8 mouse cellular contexts compared by ENCODE assay signal in genomic region chr12:38779186-38779777, GRCm38 (mm10). TPM values are rescaled to one million over a fixed set of nuclear protein-coding genes. Genes with fewer than 3 reads are reported as not detected.
DNase-seq lines count a peak whose midpoint lies in the region; ATAC-seq and TF ChIP-seq lines count a peak whose summit lies in the region.

TSS of gene Etv1 (plus strand) at chr12:38779380.

- H3K4me3 ChIP-seq in embryonic facial prominence, embryonic 10.5 days, result peak within 1 kb of the TSS; percentile 71
- H3K4me3 ChIP-seq in heart, embryonic 10.5 days, result peak within 1 kb of the TSS; percentile 71
- peak within 1 kb of the TSS; percentile 61 for H3K4me3 ChIP-seq in liver, embryonic 11.5 days (ENCODE audit: low read depth, low read length)
- peak within 1 kb of the TSS; percentile 57 for H3K4me3 ChIP-seq in midbrain, postnatal 0 days (ENCODE audit: low read depth, low read length)
- H3K4me3 ChIP-seq in stomach, embryonic 15.5 days (replicated peaks), result peak within 1 kb of the TSS; percentile 60

- H3K27me3 ChIP-seq in embryonic facial prominence, embryonic 10.5 days (replicated peaks; ENCODE audit: low read depth, poor library complexity, severe bottlenecking), result no peaks in the 10 kb centered on the region
- no peaks in the 10 kb centered on the region for H3K27me3 ChIP-seq in heart, embryonic 10.5 days (ENCODE audit: insufficient read depth, poor library complexity, severe bottlenecking)
- H3K27me3 ChIP-seq in liver, embryonic 11.5 days (replicated peaks; ENCODE audit: control insufficient read depth, insufficient read depth, low read length), result no peaks in the 10 kb centered on the region
- no peaks in the 10 kb centered on the region for H3K27me3 ChIP-seq in midbrain, postnatal 0 days (ENCODE audit: insufficient read depth, low read length)
- no peaks in the 10 kb centered on the region for H3K27me3 ChIP-seq in stomach, embryonic 15.5 days (replicated peaks)

- peak; percentile 4 to 32 for DNase-seq in urinary bladder, adult 18-20 months (ENCODE audit: low spot score in 2 of 2)
- DNase-seq in urinary bladder, postnatal 10 days (ENCODE audit: low spot score), result no peak
- peak; percentile 82 for DNase-seq in embryonic facial prominence, embryonic 10.5 days (ENCODE audit: low spot score)
- peak; percentile 88 for DNase-seq in heart, embryonic 10.5 days (ENCODE audit: low spot score)
- DNase-seq in kidney, adult 9 months, result peak; percentile 33
- DNase-seq in liver, embryonic 11.5 days (ENCODE audit: low spot score), result peak; percentile 57
- DNase-seq in midbrain, postnatal 0 days (ENCODE audit: low spot score), result peak; percentile 63

- H3K27ac ChIP-seq in embryonic facial prominence, embryonic 10.5 days (replicated peaks), result peak within 1 kb of the TSS; percentile 95
- H3K27ac ChIP-seq in heart, embryonic 10.5 days, result peak within 1 kb of the TSS; percentile 89
- H3K27ac ChIP-seq in liver, embryonic 11.5 days (ENCODE audit: low read depth, low read length), result peak within 1 kb of the TSS; percentile 69
- peak within 1 kb of the TSS; percentile 72 for H3K27ac ChIP-seq in midbrain, postnatal 0 days (ENCODE audit: low read depth, low read length)
- H3K27ac ChIP-seq in stomach, embryonic 15.5 days, result peak within 1 kb of the TSS; percentile 95

- no peaks in the 10 kb centered on the region for H3K36me3 ChIP-seq in embryonic facial prominence, embryonic 10.5 days (replicated peaks)
- H3K36me3 ChIP-seq in heart, embryonic 10.5 days, result no peaks in the 10 kb centered on the region
- H3K36me3 ChIP-seq in liver, embryonic 11.5 days (ENCODE audit: control insufficient read depth, insufficient read depth, low read length), result no peaks in the 10 kb centered on the region
- H3K36me3 ChIP-seq in midbrain, postnatal 0 days (ENCODE audit: insufficient read depth, low read length), result no peaks in the 10 kb centered on the region
- no peaks in the 10 kb centered on the region for H3K36me3 ChIP-seq in stomach, embryonic 15.5 days

- under 1% methylated on average over 20 of the region's 20 CpGs for WGBS in embryonic facial prominence, embryonic 10.5 days
- under 1% methylated on average over 20 of the region's 20 CpGs for WGBS in heart, embryonic 10.5 days
- WGBS in liver, embryonic 11.5 days, result under 1% methylated on average over 20 of the region's 20 CpGs
- WGBS in midbrain, postnatal 0 days, result under 1% methylated on average over 20 of the region's 20 CpGs
- WGBS in stomach, embryonic 15.5 days, result under 1% methylated on average over 20 of the region's 20 CpGs

- no peaks in the 10 kb centered on the region for H3K9me3 ChIP-seq in embryonic facial prominence, embryonic 10.5 days
- no peaks in the 10 kb centered on the region for H3K9me3 ChIP-seq in heart, embryonic 10.5 days
- no peaks in the 10 kb centered on the region for H3K9me3 ChIP-seq in liver, embryonic 11.5 days (ENCODE audit: control insufficient read depth, low read length)
- no peaks in the 10 kb centered on the region for H3K9me3 ChIP-seq in midbrain, postnatal 0 days (ENCODE audit: low read length)
- no peaks in the 10 kb centered on the region for H3K9me3 ChIP-seq in stomach, embryonic 15.5 days

- ATAC-seq in liver, embryonic 11.5 days (replicated peaks; ENCODE audit: low FRiP score), result peak; percentile 52
- peak; percentile 57 for ATAC-seq in midbrain, postnatal 0 days (ENCODE audit: low FRiP score)
- peak; percentile 40; the same call in 1 of the 2 replicates for ATAC-seq in stomach, embryonic 15.5 days (ENCODE audit: insufficient read depth, low FRiP score, low read depth)

- peaks cover 26% of the 10 kb centered on the region; the same call in 1 of the 2 replicates for H3K4me1 ChIP-seq in embryonic facial prominence, embryonic 10.5 days
- no peaks in the 10 kb centered on the region for H3K4me1 ChIP-seq in heart, embryonic 10.5 days
- 0 out of 2 replicates have a peak, but pooled peaks cover 3% of the 10 kb centered on the region for H3K4me1 ChIP-seq in liver, embryonic 11.5 days (replicated peaks; ENCODE audit: control insufficient read depth, insufficient read depth, low read length)
- H3K4me1 ChIP-seq in midbrain, postnatal 0 days (ENCODE audit: insufficient read depth, low read length), result no peaks in the 10 kb centered on the region
- no peaks in the 10 kb centered on the region for H3K4me1 ChIP-seq in stomach, embryonic 15.5 days

- H3K4me2 ChIP-seq in liver, embryonic 11.5 days, result peak within 1 kb of the TSS; percentile 97
- H3K4me2 ChIP-seq in midbrain, postnatal 0 days (ENCODE audit: low read depth, low read length, poor library complexity, severe bottlenecking), result peak within 1 kb of the TSS; percentile 97
- H3K4me2 ChIP-seq in stomach, embryonic 15.5 days, result peak within 1 kb of the TSS; percentile 97

- TF ChIP-seq CTCF in midbrain, postnatal 0 days (IDR thresholded peaks at IDR 0.05), result no peak; the same call in 1 of the 2 replicates

- H3K9ac ChIP-seq in liver, embryonic 11.5 days (ENCODE audit: low read depth, low read length), result peak within 1 kb of the TSS; percentile 15
- H3K9ac ChIP-seq in midbrain, postnatal 0 days (replicated peaks; ENCODE audit: low read length, poor library complexity, severe bottlenecking), result peak within 1 kb of the TSS; percentile 55
- peak within 1 kb of the TSS; percentile 34; the same call in 1 of the 2 replicates for H3K9ac ChIP-seq in stomach, embryonic 15.5 days

RNA-seq across cellular contexts. Expression of gene Etv1, which starts in this region (rescaled TPM):
- polyA plus RNA-seq in embryonic facial prominence, embryonic 10.5 days (2016; fragmentation: Nextera tagmentation; extraction: Ambion mirVana), result 23.5 and 25.1 TPM in 2 replicates
- polyA plus RNA-seq in heart, embryonic 10.5 days (2016; fragmentation: Nextera tagmentation; extraction: Ambion mirVana), result 18.5 and 21.1 TPM in 2 replicates
- polyA plus RNA-seq in liver, embryonic 11.5 days (2014; fragmentation: Nextera tagmentation; extraction: Ambion mirVana), result 4.9 and 5.2 TPM in 2 replicates
- total RNA-seq in midbrain, postnatal 0 days (2014; rRNA removed), result 16.6 and 22.3 TPM in 2 replicates
- polyA plus RNA-seq in midbrain, postnatal 0 days (2015; fragmentation: Nextera tagmentation; extraction: Ambion mirVana), result 23.3 and 24.0 TPM in 2 replicates
- 35.8 and 41.8 TPM in 2 replicates for polyA plus RNA-seq in stomach, embryonic 15.5 days (2015; fragmentation: Nextera tagmentation; extraction: Ambion mirVana)
